Mouse (Mus musculus) spleen, adult 18-20 months (tissue): ENCODE measurements at regions not wholly inside any gene's neighbourhood (a gene's known extent, or its start where the extent isn't known, plus 50 kb on each side); places are given as distances from the start of the nearest gene placed in this dataset.

Experiments
- DNase-seq, 2 experiments: peaks; one replicate each; pipeline ENCODE4 v3.0.0; 2022; ENCODE audit warnings: mixed read lengths in 2 of 2

- no peak for DNase-seq
Measured at GRCm38 (mm10) chr13:119367544-119367943, 60.9 kb upstream of the Paip1 start.

- DNase-seq, result peak; percentile 48 to 79
Measured at GRCm38 (mm10) chr13:119378404-119379037, 49.9 kb upstream of the Paip1 start.
